ENCODE assay signal across 13 mouse cellular contexts in the genomic region with DNA sequence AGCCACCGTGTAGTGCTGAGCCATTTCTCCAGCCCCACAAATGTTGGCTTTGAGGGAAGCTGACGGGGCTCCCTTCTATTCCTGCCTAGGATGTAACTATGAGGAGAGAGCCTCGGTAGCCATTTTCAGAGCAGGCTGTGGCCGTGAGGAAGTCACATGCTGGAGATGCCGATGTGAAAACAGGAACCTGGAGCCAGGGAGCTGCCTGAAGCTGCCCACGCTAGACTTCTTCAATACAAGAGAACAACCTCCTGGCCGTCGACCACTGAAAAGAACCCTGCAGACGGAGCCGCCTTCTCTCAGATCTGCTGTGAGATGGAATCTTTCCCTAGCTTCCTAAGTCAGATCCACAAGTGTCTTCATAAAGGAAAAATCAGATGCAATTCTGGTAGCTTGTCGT. TPM values are rescaled to one million over a fixed set of nuclear protein-coding genes. Genes with fewer than 3 reads are reported as not detected.
DNase-seq lines count a peak whose midpoint lies in the region; ATAC-seq and TF ChIP-seq lines count a peak whose summit lies in the region.
"Had no signal": no experiment of that assay in that cellular context is flagged by ENCODE, and none has a peak within 500 bp of the region (broad histone marks: within the 10 kb centered on the region; RNA-seq: fewer than 3 reads in every experiment).

No protein-coding gene starts in this region.

- intact Hi-C loops in heart, adult 2 months (cut with DNase I): loop anchor here (2.0 kb wide), 1 partner anchor 21 kb away; no protein-coding TSS in a partner anchor
- intact Hi-C loops in left cerebral cortex, postnatal 14 days (cut with DNase I): no loop called here

- TF ChIP-seq POLR2A in heart, adult 2 months (IDR thresholded peaks at IDR 0.05; ENCODE audit: insufficient read depth, low read depth, low read length): no peak
- TF ChIP-seq POLR2A in MEL (IDR thresholded peaks at IDR 0.05; ENCODE audit: control insufficient read depth in 1 of 2, insufficient read depth in 1 of 2, low read depth in 1 of 2, low read length in 2 of 2, poor library complexity in 1 of 2): peak in 1 of 2 experiments; percentile 44; a peak in 1 of 4 replicates

- TF ChIP-seq RAD21 in MEL (IDR thresholded peaks at IDR 0.05; ENCODE audit: low read depth, low read length): no peak

- 0 out of 2 replicates have a peak overlapping the region, but pooled peaks have one; percentile 22 for H3K9ac ChIP-seq in heart, embryonic 11.5 days (ENCODE audit: low read depth, low read length)
- no peak overlapping the region for H3K9ac ChIP-seq in heart, adult 2 months (ENCODE audit: low read depth, low read length)
- peak overlapping the region; percentile 57 for H3K9ac ChIP-seq in MEL (ENCODE audit: control insufficient read depth, low read depth, low read length, poor library complexity, severe bottlenecking)
- no peak overlapping the region for H3K9ac ChIP-seq in hindbrain, embryonic 13.5 days
- H3K9ac ChIP-seq: forebrain, embryonic 13.5 days; intestine, embryonic 15.5 days had no signal

- H3K27me3 ChIP-seq in heart, embryonic 11.5 days (ENCODE audit: control insufficient read depth, insufficient read depth, low read length): no peaks in the 10 kb centered on the region
- no peaks in the 10 kb centered on the region for H3K27me3 ChIP-seq in heart, adult 2 months (ENCODE audit: control insufficient read depth, insufficient read depth, low read length)
- H3K27me3 ChIP-seq in MEL (ENCODE audit: control insufficient read depth in 1 of 2, insufficient read depth in 2 of 2, low read length in 2 of 2): no peaks in the 10 kb centered on the region
- peaks cover 6% of the 10 kb centered on the region; the same call in 1 of the 2 replicates for H3K27me3 ChIP-seq in hindbrain, embryonic 13.5 days
- H3K27me3 ChIP-seq: forebrain, embryonic 13.5 days; intestine, embryonic 15.5 days had no signal

- H3K4me1 ChIP-seq in heart, embryonic 11.5 days (ENCODE audit: control insufficient read depth, insufficient read depth, low read length): no peaks in the 10 kb centered on the region
- no peaks in the 10 kb centered on the region for H3K4me1 ChIP-seq in heart, adult 2 months (ENCODE audit: control insufficient read depth, insufficient read depth, low read length)
- peaks cover 0 to 8% of the 10 kb centered on the region in 2 experiments; a peak in 2 of 4 replicates for H3K4me1 ChIP-seq in MEL (ENCODE audit: control insufficient read depth in 1 of 2, insufficient read depth in 2 of 2, low read length in 2 of 2)
- no peaks in the 10 kb centered on the region for H3K4me1 ChIP-seq in hindbrain, embryonic 13.5 days (replicated peaks)
- H3K4me1 ChIP-seq: forebrain, embryonic 13.5 days; intestine, embryonic 15.5 days had no signal

- H3K9me3 ChIP-seq in heart, embryonic 11.5 days (replicated peaks; ENCODE audit: control insufficient read depth, low read length): no peaks in the 10 kb centered on the region
- no peaks in the 10 kb centered on the region for H3K9me3 ChIP-seq in MEL (replicated peaks; ENCODE audit: insufficient read depth, low read length)
- H3K9me3 ChIP-seq in hindbrain, embryonic 13.5 days: no peaks in the 10 kb centered on the region
- H3K9me3 ChIP-seq: forebrain, embryonic 13.5 days; intestine, embryonic 15.5 days had no signal

- 0 out of 2 replicates have a peak overlapping the region, but pooled peaks have one; percentile 9 for H3K4me2 ChIP-seq in heart, embryonic 11.5 days
- H3K4me2 ChIP-seq in hindbrain, embryonic 13.5 days: no peak overlapping the region
- H3K4me2 ChIP-seq: forebrain, embryonic 13.5 days; intestine, embryonic 15.5 days had no signal

- no peak overlapping the region for H3K27ac ChIP-seq in heart, embryonic 11.5 days (ENCODE audit: low read depth, low read length)
- no peak overlapping the region for H3K27ac ChIP-seq in heart, adult 2 months
- H3K27ac ChIP-seq in MEL (ENCODE audit: control insufficient read depth, low read depth, low read length) (peak overlapping the region; percentile 58), macrophage (peak overlapping the region; percentile 49)
- no peak overlapping the region for H3K27ac ChIP-seq in hindbrain, embryonic 13.5 days
- H3K27ac ChIP-seq: forebrain, embryonic 13.5 days; intestine, embryonic 15.5 days had no signal

- WGBS in heart, embryonic 11.5 days (ENCODE audit: insufficient replicate concordance): 42% methylated on average over 11 of the region's 11 CpGs
- 34% methylated on average over 11 of the region's 11 CpGs for WGBS in heart, adult 2 months
- WGBS in macrophage (ENCODE audit: missing documents): 17% methylated on average over 11 of the region's 11 CpGs
- 63% methylated on average over 11 of the region's 11 CpGs for WGBS in hindbrain, embryonic 13.5 days

- no peak for ATAC-seq in heart, embryonic 11.5 days (replicated peaks; ENCODE audit: insufficient number of reproducible peaks, low FRiP score, low TSS enrichment)
- no peak for ATAC-seq in hindbrain, embryonic 13.5 days (ENCODE audit: low FRiP score)
- ATAC-seq: forebrain, embryonic 13.5 days; intestine, embryonic 15.5 days had no signal

- no peak for TF ChIP-seq EP300 in heart, adult 2 months (IDR thresholded peaks at IDR 0.05; ENCODE audit: insufficient read depth, low read depth, low read length)
- TF ChIP-seq EP300 in MEL (IDR thresholded peaks at IDR 0.05; ENCODE audit: low read depth in 1 of 2, low read length in 2 of 2): no peak

- no peaks in the 10 kb centered on the region for H3K79me2 ChIP-seq in heart, adult 2 months (replicated peaks; ENCODE audit: control insufficient read depth, insufficient read depth, low read length)
- H3K79me2 ChIP-seq in MEL (ENCODE audit: control insufficient read depth, insufficient read depth, low read length, poor library complexity) (no peaks in the 10 kb centered on the region), macrophage (ENCODE audit: inconsistent target) (no peaks in the 10 kb centered on the region)

- no peak for TF ChIP-seq CTCF in heart, adult 2 months (IDR thresholded peaks at IDR 0.05)
- TF ChIP-seq CTCF in MEL (IDR thresholded peaks at IDR 0.05 in 2 of 3, conservative IDR thresholded peaks at IDR 0.05 in 1 of 3; ENCODE audit: control insufficient read depth in 1 of 3, insufficient read depth in 1 of 3, low read depth in 2 of 3, low read length in 3 of 3, poor library complexity in 1 of 3, severe bottlenecking in 1 of 3): no peak

- no peak overlapping the region; the same call in 1 of the 2 replicates for H3K4me3 ChIP-seq in heart, embryonic 11.5 days (ENCODE audit: low read depth, low read length)
- H3K4me3 ChIP-seq in heart, adult 2 months: no peak overlapping the region
- H3K4me3 ChIP-seq in MEL (ENCODE audit: control insufficient read depth in 1 of 2, insufficient read depth in 1 of 2, low read depth in 2 of 2, low read length in 2 of 2) (peak overlapping the region in 1 of 2 experiments; percentile 32; a peak in 1 of 4 replicates), macrophage (ENCODE audit: inconsistent target) (no peak overlapping the region)
- H3K4me3 ChIP-seq in hindbrain, embryonic 13.5 days: no peak overlapping the region
- H3K4me3 ChIP-seq: forebrain, embryonic 13.5 days; intestine, embryonic 15.5 days had no signal

- no peaks in the 10 kb centered on the region for H3K36me3 ChIP-seq in heart, embryonic 11.5 days (ENCODE audit: control insufficient read depth, insufficient read depth, low read length)
- H3K36me3 ChIP-seq in heart, adult 2 months (ENCODE audit: control insufficient read depth, insufficient read depth, low read length): no peaks in the 10 kb centered on the region
- peaks cover 0 to 7% of the 10 kb centered on the region in 2 experiments; a peak in 2 of 4 replicates for H3K36me3 ChIP-seq in MEL (ENCODE audit: control insufficient read depth in 1 of 2, insufficient read depth in 2 of 2, low read length in 2 of 2)
- H3K36me3 ChIP-seq in macrophage (ENCODE audit: inconsistent target): no peaks in the 10 kb centered on the region
- H3K36me3 ChIP-seq in hindbrain, embryonic 13.5 days: peaks cover 4% of the 10 kb centered on the region
- H3K36me3 ChIP-seq: intestine, embryonic 15.5 days had no signal

- DNase-seq in heart, adult 2 months: no peak
- peak; percentile 40 to 74 for DNase-seq in left cerebral cortex, postnatal 14 days (ENCODE audit: low spot score in 2 of 2)
- DNase-seq in left cerebral cortex, adult 11 months (ENCODE audit: low spot score): no peak
- peak; percentile 78 for DNase-seq in MEL (ENCODE audit: low read depth, low spot score)
- DNase-seq in adrenal gland, adult 18-20 months (ENCODE audit: low spot score in 2 of 2): no peak
- DNase-seq: adrenal gland, adult 2 months; cerebellum, adult 9-10 months; embryo, embryonic 11 days had no signal

RNA-seq across cellular contexts. Expression of a gene that starts 23.2 kb away (rescaled TPM):
- 11.0 and 11.4 TPM in 2 replicates for polyA plus RNA-seq in heart, embryonic 11.5 days (2014; fragmentation: Nextera tagmentation; extraction: Ambion mirVana)
- 10 to 100 TPM; 15.0 to 16.9 TPM for total RNA-seq in heart, adult 2 months (2021)
- 35.0 and 35.9 TPM in 2 replicates for polyA plus RNA-seq in heart, adult 2 months (2012; rRNA removed)
- 10 to 100 TPM; 25.3 to 25.4 TPM for total RNA-seq in left cerebral cortex, postnatal 14 days (2021)
- 66.8 and 75.4 TPM in 2 replicates for total RNA-seq in MEL (2012; rRNA removed)
- 100 to 1,000 TPM in 1 of 2 experiments, not detected in 1; 150 TPM for polyA plus RNA-seq in MEL (2012; ENCODE audit: insufficient read depth in 1 of 2, insufficient read length in 2 of 2, low read depth in 1 of 2, low replicate concordance in 2 of 2, missing spikeins in 1 of 2)
- total RNA-seq in macrophage (2018; cell fraction: chromatin; rRNA removed): 10 to 100 TPM in 20 of 26 experiments, 1 to 10 TPM in 6; 1.1 to 35.9 (median 16.7) TPM
- 100 to 1,000 TPM in 22 of 26 experiments, 10 to 100 TPM in 4; 84.9 to 227 (median 142) TPM for total RNA-seq in macrophage (2018; cell fraction: cytosol; rRNA removed)
- 10 to 100 TPM in 25 of 26 experiments, 1 to 10 TPM in 1; 8.4 to 90.5 (median 37.8) TPM for total RNA-seq in macrophage (2018; cell fraction: nucleus; rRNA removed)
- 89.6 to 180 TPM (median 127 TPM) in 3 replicates for polyA plus RNA-seq in macrophage (2018)
- 2.5 and 3.1 TPM in 2 replicates for polyA plus RNA-seq in hindbrain, embryonic 13.5 days (2015; fragmentation: Nextera tagmentation; extraction: Ambion mirVana)
- 10 to 100 TPM; 27.2 to 31.0 TPM for total RNA-seq in adrenal gland, adult 18-20 months (2021)

RNA-seq across cellular contexts. Expression of a gene that starts 32.7 kb away (rescaled TPM):
- polyA plus RNA-seq in heart, embryonic 11.5 days (2014; fragmentation: Nextera tagmentation; extraction: Ambion mirVana): 6.8 and 7.9 TPM in 2 replicates
- 1 to 10 TPM; 1.5 to 3.5 TPM for total RNA-seq in heart, adult 2 months (2021)
- 2.4 and 2.8 TPM in 2 replicates for polyA plus RNA-seq in heart, adult 2 months (2012; rRNA removed)
- 10 to 100 TPM; 16.1 to 16.3 TPM for total RNA-seq in left cerebral cortex, postnatal 14 days (2021)
- 10.9 and 13.4 TPM in 2 replicates for total RNA-seq in MEL (2012; rRNA removed)
- 10 to 100 TPM in 1 of 2 experiments, not detected in 1; 10.7 TPM for polyA plus RNA-seq in MEL (2012; ENCODE audit: insufficient read depth in 1 of 2, insufficient read length in 2 of 2, low read depth in 1 of 2, low replicate concordance in 2 of 2, missing spikeins in 1 of 2)
- total RNA-seq in macrophage (2018; cell fraction: chromatin; rRNA removed): 10 to 100 TPM in 12 of 26 experiments, 1 to 10 TPM in 14; 1.9 to 23.0 (median 8.2) TPM
- 10 to 100 TPM in 15 of 26 experiments, 1 to 10 TPM in 11; 5.7 to 13.3 (median 10.6) TPM for total RNA-seq in macrophage (2018; cell fraction: cytosol; rRNA removed)
- total RNA-seq in macrophage (2018; cell fraction: nucleus; rRNA removed): 10 to 100 TPM in 11 of 26 experiments, 1 to 10 TPM in 15; 3.9 to 27.3 (median 8.4) TPM
- 9.0 to 9.9 TPM (median 9.3 TPM) in 3 replicates for polyA plus RNA-seq in macrophage (2018)
- polyA plus RNA-seq in hindbrain, embryonic 13.5 days (2015; fragmentation: Nextera tagmentation; extraction: Ambion mirVana): 17.8 and 18.0 TPM in 2 replicates
- 1 to 10 TPM; 6.4 to 8.0 TPM for total RNA-seq in adrenal gland, adult 18-20 months (2021)

RNA-seq across cellular contexts. Expression of a gene that starts 51.5 kb away (rescaled TPM):
- polyA plus RNA-seq in heart, embryonic 11.5 days (2014; fragmentation: Nextera tagmentation; extraction: Ambion mirVana): 2.1 and 2.2 TPM in 2 replicates
- total RNA-seq in heart, adult 2 months (2021): 1 to 10 TPM; 4.6 to 6.2 TPM
- 3.4 and 6.7 TPM in 2 replicates for polyA plus RNA-seq in heart, adult 2 months (2012; rRNA removed)
- 1 to 10 TPM; 2.2 to 2.4 TPM for total RNA-seq in left cerebral cortex, postnatal 14 days (2021)
- 7.3 and 9.7 TPM in 2 replicates for total RNA-seq in MEL (2012; rRNA removed)
- polyA plus RNA-seq in MEL (2012; ENCODE audit: insufficient read depth in 1 of 2, insufficient read length in 2 of 2, low read depth in 1 of 2, low replicate concordance in 2 of 2, missing spikeins in 1 of 2): 10 to 100 TPM in 1 of 2 experiments, not detected in 1; 11.4 TPM
- 10 to 100 TPM in 19 of 26 experiments, 1 to 10 TPM in 7; 3.2 to 21.0 (median 13.3) TPM for total RNA-seq in macrophage (2018; cell fraction: chromatin; rRNA removed)
- total RNA-seq in macrophage (2018; cell fraction: cytosol; rRNA removed): 1 to 10 TPM; 2.2 to 5.5 (median 3.8) TPM
- 10 to 100 TPM in 4 of 26 experiments, 1 to 10 TPM in 22; 2.8 to 28.3 (median 7.5) TPM for total RNA-seq in macrophage (2018; cell fraction: nucleus; rRNA removed)
- 2.1 to 11.2 TPM (median 2.1 TPM) in 3 replicates for polyA plus RNA-seq in macrophage (2018)
- 1.1 and 1.2 TPM in 2 replicates for polyA plus RNA-seq in hindbrain, embryonic 13.5 days (2015; fragmentation: Nextera tagmentation; extraction: Ambion mirVana)
- 1 to 10 TPM; 5.5 to 6.2 TPM for total RNA-seq in adrenal gland, adult 18-20 months (2021)

Comparison
In these comparisons a context has a peak if more than half of its experiments do, and no peak if none do; other contexts are left out.
1. H3K9ac ChIP-seq: peak in heart, embryonic 11.5 days (single experiment) and MEL (single experiment); none in heart, adult 2 months (single experiment) and hindbrain, embryonic 13.5 days (single experiment).
2. DNase-seq: peak in left cerebral cortex, postnatal 14 days (2 of 2) and MEL (single experiment); none in heart, adult 2 months (0 of 2), left cerebral cortex, adult 11 months (single experiment) and adrenal gland, adult 18-20 months (0 of 2).
3. H3K27ac ChIP-seq: peak in MEL (single experiment) and macrophage (single experiment); none in heart, embryonic 11.5 days (single experiment), heart, adult 2 months (single experiment) and hindbrain, embryonic 13.5 days (single experiment).